Mouse (Mus musculus): ENCODE data around the gene Krit1. TPM values are rescaled to one million over a fixed set of nuclear protein-coding genes. Genes with fewer than 3 reads are reported as not detected.

Krit1 gene
- polyA plus RNA-seq (2015; fragmentation: Illumina TruSeq; extraction: RNeasy Lipid Tissue Mini Kit (QIAGEN cat#74804); ENCODE audit: insufficient read depth, low read depth, low replicate concordance), result 9.4 TPM

DNA sequence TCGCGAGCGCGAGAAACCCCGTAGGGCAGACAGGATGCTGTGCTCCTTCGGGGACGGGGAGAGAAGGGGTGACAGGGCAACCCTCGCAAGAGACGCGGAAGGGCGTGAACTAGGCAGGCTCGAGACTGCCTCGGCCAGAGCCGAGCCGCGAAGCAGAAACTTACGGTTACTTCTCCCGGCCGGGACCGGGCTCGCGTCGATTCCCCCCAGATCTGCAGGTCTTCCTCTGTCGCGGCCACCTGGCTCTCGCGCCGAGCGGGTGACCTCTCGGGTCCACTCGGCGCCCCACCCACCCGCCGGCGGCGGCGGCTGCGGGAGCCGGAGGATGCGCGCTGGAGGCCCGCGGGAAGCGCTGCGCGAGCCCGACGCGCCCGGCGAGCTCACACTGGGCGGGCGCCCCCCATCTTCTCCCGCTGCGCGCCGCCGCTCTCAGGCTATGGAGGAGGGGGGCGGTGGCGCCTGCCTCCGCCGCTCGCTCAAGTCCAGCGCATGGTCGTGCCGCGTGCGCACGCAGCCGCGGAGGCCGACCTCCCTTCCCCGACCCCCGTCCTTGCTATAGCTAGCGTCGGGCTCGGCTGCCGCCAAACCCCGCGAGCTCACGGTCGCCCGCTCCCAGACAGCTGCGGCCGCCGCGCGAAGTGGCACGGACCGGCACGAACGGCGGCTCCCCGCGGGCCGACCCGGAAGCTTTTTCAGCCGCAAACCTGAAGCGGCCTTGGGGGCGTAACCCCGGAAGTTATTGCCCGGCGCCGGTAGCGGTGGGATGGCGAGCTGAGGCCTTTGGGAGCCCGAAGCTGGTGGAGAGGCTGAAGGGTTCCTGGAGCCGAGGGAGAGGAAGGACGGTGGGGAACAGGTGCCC is at the start of gene Krit1, which contains the start of gene Ankib1:
Gene Krit1 (plus strand): TSS at position 752 of the 859 bp plus-strand sequence.
Gene Ankib1 (minus strand): TSS at position 493 of the 859 bp plus-strand sequence.

DNA sequence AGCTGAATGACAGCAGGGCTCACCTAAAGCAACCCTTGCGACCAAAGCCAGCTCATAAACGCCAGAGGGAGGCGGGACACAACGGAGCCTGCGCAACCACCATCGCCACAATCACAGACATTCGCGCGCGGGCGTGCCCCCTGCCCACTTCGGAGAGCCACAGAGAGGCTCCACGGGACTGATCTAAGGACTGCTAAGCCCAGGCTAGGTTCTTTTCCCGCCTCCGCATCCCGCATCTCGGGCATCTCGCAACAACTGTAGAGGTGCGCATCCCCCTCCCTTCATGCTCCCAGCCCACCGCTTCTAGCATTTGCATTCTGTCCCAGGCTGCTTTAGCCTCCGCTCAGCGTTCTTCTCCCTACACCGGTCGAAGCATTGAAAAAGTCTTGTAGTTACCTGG is 42.0 kb downstream of the Krit1 start, which contains the start of gene Lrrd1:
Gene Lrrd1 (plus strand): TSS at position 148 of the 400 bp plus-strand sequence.

DNA sequence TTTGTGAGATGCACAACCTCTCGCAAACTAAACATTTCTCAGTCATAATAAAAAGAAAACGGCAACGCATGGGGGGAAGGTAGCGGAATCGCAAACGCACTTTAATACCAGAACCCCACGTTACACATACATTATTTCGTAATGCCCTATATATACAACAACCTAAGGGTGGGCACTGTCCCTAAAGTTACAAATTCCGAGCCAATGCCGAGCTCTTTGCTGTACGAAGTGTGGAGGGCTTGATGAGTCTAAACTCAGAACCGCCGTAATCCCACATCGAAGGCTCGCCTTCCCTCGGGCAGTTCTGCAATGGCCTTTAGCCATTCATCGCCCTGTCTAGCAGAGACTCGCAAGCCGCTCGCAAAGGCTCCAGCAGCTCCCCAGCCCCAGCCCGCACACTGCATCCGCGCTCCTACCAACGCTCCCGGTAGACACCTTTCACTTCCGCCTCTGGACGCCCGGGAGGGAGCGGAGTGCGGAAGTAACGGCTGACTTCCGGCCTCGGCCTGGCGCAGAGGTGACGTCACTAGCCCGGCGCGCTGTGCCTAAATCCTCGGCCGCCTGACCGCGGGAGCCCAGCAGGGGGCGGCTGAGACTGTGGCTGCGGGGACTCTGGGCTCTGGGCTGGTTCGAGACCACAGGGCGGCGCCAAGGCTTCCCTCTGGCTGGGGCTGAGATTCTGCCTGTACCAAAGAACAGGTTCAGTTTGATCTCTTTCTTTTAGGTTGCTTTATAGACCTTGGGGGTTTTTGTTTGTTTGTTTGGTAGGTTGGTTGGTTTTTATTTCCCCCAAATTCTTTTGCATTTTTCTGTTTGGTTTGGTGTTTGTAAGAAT is 90.7 kb downstream of the Krit1 start, which contains the start of gene Mterf1a:
Gene Mterf1a (minus strand): TSS at position 475 of the 835 bp plus-strand sequence.

Other genes with a start within 250 kb of the Krit1 start
- gene 1700109H08Rik, start 231.6 kb upstream of the Krit1 start, polyA plus RNA-seq (2015; fragmentation: Illumina TruSeq; extraction: RNeasy Lipid Tissue Mini Kit (QIAGEN cat#74804); ENCODE audit: insufficient read depth, low read depth, low replicate concordance), result 1.1 TPM
- gene Pex1, start 207.1 kb upstream of the Krit1 start, polyA plus RNA-seq (2015; fragmentation: Illumina TruSeq; extraction: RNeasy Lipid Tissue Mini Kit (QIAGEN cat#74804); ENCODE audit: insufficient read depth, low read depth, low replicate concordance), result 9.4 TPM
- gene Rbm48, start 206.6 kb upstream of the Krit1 start, polyA plus RNA-seq (2015; fragmentation: Illumina TruSeq; extraction: RNeasy Lipid Tissue Mini Kit (QIAGEN cat#74804); ENCODE audit: insufficient read depth, low read depth, low replicate concordance), result 2.8 TPM
- gene Tmbim7, start 152.0 kb upstream of the Krit1 start, polyA plus RNA-seq (2015; fragmentation: Illumina TruSeq; extraction: RNeasy Lipid Tissue Mini Kit (QIAGEN cat#74804); ENCODE audit: insufficient read depth, low read depth, low replicate concordance), result not detected
- gene Gatad1, start 146.0 kb upstream of the Krit1 start, polyA plus RNA-seq (2015; fragmentation: Illumina TruSeq; extraction: RNeasy Lipid Tissue Mini Kit (QIAGEN cat#74804); ENCODE audit: insufficient read depth, low read depth, low replicate concordance), result 14.2 TPM
- 3.3 TPM for gene Ankib1, start 259 bp upstream of the Krit1 start, polyA plus RNA-seq (2015; fragmentation: Illumina TruSeq; extraction: RNeasy Lipid Tissue Mini Kit (QIAGEN cat#74804); ENCODE audit: insufficient read depth, low read depth, low replicate concordance)
- gene Lrrd1, start 42.0 kb downstream of the Krit1 start, polyA plus RNA-seq (2015; fragmentation: Illumina TruSeq; extraction: RNeasy Lipid Tissue Mini Kit (QIAGEN cat#74804); ENCODE audit: insufficient read depth, low read depth, low replicate concordance), result not detected
- gene Mterf1a, start 90.7 kb downstream of the Krit1 start, polyA plus RNA-seq (2015; fragmentation: Illumina TruSeq; extraction: RNeasy Lipid Tissue Mini Kit (QIAGEN cat#74804); ENCODE audit: insufficient read depth, low read depth, low replicate concordance), result 1.4 TPM
- 7.4 TPM for gene Akap9, start 124.9 kb downstream of the Krit1 start, polyA plus RNA-seq (2015; fragmentation: Illumina TruSeq; extraction: RNeasy Lipid Tissue Mini Kit (QIAGEN cat#74804); ENCODE audit: insufficient read depth, low read depth, low replicate concordance)

All from pancreas, adult 10 weeks (tissue).